Mouse (Mus musculus): Measurements from ENCODE around the gene Map4k2.

Map4k2 gene

DNA sequence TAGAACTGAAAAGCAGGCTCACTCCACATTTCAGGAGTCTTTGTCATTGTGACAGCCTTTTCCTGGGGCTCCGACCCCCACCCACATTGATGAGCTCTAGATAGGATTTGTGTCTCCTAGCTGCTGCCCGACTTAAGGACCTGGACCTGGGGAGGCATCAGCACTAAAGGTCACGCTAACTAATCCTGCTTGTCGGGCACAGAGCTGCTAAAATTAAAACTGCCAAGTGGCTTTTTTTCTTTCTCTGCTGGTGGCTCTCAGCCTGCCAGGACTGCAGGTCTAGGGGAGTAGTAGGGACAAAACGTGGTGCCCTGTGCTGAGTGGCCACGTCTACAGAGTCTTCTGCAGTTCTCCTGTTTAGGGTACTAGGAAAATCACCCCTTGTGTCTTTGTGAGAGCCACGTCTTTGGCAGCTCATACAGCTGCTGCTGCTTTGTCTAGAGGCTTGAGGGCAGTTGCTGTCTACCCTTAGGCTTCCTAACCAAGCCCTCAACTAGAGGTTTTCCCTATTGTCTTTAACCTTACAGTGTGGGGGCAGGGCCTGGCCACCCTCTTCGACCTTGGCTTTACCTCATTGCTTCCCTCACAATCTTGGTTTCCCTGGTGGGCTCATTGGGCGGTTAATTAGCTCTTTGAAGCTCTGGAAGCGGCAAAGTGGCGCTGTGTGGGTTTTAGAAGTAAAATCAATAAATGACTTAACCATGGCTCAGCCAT is 36.5 kb downstream of the Map4k2 start:
- DNase-seq (ENCODE audit: low read depth), result no peak

DNA sequence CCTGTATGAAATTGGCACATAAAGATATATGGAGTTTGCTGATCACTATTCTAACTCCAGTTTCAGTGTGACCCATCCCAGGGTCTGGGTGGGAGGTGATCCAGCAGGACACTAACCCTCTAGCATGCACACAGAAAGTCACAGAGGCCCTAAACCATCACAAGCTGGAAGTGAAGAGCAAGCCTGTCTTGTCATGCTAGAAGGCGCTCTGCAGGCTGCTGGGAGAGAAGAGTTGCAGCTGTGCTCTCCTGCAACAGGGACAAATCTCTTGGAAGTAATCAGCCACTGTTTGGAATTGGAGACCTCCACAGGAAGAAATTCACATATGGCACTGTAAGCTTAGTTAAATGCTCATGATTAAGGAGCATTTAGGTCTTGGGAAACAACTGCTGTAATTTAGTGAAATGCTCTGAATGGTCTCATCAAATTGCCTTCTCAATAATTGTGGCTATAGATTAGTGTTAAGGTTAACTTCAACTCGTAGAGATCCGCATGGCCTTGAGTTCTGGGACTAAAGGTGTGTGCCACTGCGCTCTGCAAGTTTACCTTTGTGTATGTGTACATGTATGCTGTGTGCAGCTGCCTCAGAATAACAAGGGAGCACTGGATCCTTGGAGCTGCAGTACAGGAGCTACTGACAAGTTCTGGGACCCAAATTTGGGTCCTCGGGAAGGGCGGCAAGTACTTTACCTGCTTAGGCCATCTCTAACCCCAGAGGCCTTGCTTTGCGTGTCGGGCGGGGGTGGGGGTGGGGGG is 39.7 kb downstream of the Map4k2 start:
- DNase-seq (ENCODE audit: low read depth), result no peak

GRCm38 (mm10) chr19:6381238-6381637 is 40.3 kb downstream of the Map4k2 start:
- no peak for DNase-seq (ENCODE audit: low read depth)

DNA sequence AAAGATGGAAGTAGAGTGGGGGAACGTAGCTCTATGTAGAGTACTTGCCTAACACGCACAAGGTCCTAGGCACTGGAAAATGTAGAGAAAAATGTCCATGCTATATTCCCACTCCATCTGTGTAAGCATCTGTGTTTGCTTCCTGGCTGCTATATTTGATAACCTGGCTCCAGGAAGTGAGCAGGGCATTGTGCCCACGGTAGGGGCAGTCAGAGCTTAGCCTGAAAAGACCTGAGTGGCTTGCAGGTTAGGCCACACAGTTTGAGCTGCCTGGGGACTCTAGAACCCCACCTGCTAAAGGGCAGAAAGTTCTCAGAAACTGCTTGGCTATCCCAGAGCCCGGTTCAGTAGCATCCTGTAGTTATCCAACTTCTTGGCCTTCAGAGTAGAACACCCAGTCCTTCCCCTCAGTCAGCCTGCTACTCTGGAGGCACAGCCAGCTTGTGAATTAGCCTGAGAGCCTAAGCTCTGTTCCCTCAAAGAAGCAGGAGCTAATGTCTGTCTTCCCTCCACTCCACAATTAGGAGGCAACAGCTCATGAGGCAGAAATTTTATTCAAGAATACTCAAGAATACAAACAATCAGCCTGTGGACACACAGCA is 41.5 kb downstream of the Map4k2 start:
- DNase-seq (ENCODE audit: low read depth), result no peak

GRCm38 (mm10) chr19:6383470-6383869 is 42.5 kb downstream of the Map4k2 start:
- no peak for DNase-seq (ENCODE audit: low read depth)

DNA sequence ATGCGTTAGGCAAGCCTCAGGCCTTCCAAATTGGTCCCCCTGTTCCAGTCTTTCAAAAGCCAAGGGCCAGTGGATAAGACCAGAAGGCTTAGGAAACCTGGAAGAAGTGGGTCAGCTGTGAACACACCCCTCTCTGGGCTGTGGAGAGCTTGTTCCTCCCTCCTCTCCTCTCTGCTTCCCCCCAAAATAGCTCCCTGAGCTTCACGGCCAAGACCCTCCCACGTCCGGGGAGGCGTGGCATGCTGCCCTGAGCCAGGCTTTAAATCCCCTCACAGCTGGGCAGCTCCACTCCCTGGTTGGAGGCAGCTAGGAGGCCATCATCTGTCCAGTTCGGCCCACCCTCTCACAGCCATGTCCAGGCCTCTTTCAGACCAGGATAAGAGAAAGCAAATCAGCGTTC is 43.2 kb downstream of the Map4k2 start, which contains the start of gene Pygm:
Gene Pygm (plus strand): TSS at position 272 of the 400 bp plus-strand sequence.
- DNase-seq (ENCODE audit: low read depth), result no peak

DNA sequence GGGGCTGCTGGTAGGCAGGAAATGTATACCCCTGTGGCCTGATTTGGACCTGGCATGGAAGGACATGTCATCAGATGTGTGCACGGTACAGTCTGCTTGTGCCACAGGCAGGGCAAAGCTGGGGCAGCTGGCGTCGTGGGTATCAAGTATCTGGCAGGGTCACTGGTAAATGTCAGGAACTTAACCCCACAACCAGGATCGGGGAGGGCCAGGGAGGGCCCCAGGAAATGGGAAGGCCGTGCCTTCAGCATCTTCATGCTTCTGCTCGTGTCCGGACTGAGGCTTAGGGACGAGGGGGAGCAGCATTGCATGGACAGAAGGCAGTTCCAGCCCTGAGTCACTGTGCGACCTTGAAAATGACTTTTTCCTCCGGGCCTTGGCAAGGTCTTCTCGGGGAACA is 44.0 kb downstream of the Map4k2 start:
- DNase-seq (ENCODE audit: low read depth), result no peak

DNA sequence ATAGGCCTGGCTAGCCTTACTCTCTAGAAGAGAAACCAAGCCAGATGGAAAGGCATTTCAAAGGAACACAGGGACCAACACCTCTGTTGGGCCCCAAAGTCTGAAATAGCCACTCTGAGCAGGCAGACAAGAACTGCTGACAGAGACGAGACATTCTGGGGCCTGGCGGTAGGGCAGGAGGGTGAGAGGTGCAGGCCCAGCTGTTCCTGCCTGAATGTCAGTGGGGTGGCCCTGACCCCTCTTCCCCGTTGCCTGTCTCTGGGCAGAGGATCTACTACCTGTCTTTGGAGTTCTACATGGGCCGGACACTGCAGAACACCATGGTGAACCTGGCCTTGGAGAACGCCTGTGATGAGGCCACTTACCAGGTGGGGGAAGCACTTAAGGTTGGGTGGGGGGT is 44.5 kb downstream of the Map4k2 start:
- DNase-seq (ENCODE audit: low read depth), result no peak

DNA sequence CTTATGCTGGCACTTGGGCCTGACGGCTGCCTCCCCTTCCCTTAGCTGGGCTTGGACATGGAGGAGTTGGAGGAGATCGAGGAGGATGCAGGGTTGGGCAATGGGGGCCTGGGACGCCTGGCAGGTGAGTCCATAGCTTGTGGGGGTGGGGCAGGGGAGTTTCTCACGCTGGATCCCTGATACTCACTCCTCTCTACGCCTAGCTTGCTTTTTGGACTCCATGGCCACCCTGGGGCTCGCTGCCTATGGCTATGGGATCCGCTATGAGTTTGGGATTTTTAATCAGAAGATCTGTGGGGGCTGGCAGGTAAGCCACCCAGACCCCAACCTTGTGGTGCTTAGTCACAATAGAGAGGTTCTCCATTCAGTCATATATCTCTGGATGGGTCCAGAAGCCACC is 44.9 kb downstream of the Map4k2 start:
- DNase-seq (ENCODE audit: low read depth), result no peak

GRCm38 (mm10) chr19:6386234-6386633 is 45.3 kb downstream of the Map4k2 start:
- DNase-seq (ENCODE audit: low read depth), result no peak

DNA sequence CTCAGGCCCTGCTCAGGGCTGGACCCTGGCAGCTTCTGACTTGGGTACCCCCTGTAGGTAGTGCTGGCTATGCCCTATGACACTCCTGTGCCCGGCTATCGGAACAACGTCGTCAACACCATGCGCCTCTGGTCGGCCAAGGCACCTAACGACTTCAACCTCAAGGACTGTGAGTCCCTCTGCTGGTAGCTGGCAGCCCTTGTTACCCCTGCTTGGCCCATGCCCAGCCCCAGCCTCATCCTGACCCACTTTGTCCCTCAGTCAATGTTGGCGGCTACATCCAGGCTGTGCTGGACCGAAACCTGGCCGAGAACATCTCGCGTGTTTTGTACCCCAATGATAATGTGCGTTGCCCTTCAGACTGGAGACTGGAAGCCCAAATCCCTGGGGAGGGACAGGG is 47.1 kb downstream of the Map4k2 start:
- no peak for DNase-seq (ENCODE audit: low read depth)

DNA sequence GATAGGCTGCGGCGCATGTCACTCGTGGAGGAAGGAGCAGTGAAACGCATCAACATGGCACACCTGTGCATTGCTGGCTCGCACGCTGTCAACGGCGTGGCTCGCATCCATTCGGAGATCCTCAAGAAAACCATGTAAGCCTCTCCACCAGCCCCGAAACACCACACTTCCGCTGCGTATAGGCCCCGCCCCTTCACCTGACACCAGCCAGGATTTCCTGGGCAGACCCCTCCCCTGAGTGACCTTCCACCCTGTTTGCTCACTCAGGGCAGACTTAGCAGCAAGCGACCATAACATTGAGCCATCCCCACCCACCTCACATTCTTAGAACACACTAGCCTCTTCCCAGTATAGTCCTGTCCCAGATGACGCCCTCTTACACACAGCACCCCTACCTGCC is 48.9 kb downstream of the Map4k2 start:
- no peak for DNase-seq (ENCODE audit: low read depth)

DNA sequence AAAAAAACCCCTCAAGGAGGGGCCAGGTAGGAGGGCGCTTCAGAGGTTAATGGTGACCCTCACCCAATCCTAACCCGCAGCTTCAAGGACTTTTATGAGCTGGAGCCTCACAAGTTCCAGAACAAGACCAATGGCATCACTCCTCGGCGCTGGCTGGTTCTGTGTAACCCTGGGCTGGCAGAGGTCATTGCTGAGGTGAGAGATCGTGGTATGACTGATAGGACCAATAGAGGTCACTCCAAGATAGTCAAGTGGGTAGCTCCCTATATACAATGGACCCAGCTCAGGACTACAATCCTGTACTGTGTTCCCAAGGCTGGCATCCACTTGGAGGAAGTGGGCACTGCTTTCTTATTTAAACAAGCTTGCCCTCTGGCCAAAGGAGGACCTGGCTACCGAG is 49.3 kb downstream of the Map4k2 start:
- DNase-seq (ENCODE audit: low read depth), result no peak

GRCm38 (mm10) chr19:6392743-6393393 is 51.9 kb downstream of the Map4k2 start:
- peak; percentile 41 for DNase-seq (ENCODE audit: low read depth)

GRCm38 (mm10) chr19:6393637-6394036 is 52.7 kb downstream of the Map4k2 start:
- no peak for DNase-seq (ENCODE audit: low read depth)

DNA sequence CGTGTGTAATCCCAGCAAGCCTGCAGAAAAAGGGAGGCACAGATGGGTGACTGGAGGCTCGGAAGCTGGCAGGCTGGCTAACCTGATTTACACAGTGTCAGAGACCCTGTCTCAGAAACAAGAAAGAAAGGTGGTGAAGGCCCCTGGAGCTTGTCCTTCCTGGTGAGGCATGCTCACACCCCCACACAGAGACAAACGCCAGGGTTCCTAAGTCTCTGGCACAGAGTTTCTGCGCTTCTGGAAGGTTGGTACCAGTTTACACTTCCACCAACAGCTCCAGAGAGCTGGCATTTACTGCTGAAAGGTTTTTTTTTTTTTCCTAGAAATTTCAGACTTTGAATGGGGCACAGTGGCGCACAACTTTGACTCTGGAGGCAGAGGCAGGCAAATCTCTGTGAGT is 55.3 kb downstream of the Map4k2 start:
- DNase-seq (ENCODE audit: low read depth), result no peak

DNA sequence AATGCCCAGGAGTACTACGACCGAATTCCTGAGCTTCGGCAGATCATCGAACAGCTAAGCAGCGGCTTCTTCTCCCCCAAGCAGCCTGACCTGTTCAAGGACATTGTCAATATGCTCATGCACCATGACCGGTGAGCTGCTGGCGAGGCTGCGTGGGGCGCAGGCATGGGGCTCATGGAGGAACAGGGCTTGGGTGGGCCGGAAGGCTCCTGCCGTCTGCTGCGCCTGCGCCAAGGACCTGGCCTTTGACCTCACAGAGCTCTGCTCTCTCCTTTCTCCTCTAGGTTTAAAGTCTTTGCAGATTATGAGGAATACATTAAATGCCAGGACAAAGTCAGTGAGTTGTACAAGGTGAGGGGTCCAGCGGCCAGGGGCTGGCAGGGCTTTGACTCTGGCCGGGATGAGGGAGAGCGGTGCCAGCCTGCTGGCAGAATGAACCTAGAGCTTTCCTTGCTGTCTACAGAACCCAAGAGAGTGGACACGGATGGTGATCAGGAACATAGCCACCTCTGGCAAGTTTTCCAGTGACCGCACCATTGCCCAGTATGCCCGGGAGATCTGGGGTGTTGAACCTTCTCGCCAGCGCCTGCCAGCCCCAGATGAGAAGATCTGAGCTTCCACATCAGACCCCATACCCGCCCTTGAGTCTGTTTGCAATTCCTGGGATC is 56.8 kb downstream of the Map4k2 start:
- no peak for DNase-seq (ENCODE audit: low read depth)

DNA sequence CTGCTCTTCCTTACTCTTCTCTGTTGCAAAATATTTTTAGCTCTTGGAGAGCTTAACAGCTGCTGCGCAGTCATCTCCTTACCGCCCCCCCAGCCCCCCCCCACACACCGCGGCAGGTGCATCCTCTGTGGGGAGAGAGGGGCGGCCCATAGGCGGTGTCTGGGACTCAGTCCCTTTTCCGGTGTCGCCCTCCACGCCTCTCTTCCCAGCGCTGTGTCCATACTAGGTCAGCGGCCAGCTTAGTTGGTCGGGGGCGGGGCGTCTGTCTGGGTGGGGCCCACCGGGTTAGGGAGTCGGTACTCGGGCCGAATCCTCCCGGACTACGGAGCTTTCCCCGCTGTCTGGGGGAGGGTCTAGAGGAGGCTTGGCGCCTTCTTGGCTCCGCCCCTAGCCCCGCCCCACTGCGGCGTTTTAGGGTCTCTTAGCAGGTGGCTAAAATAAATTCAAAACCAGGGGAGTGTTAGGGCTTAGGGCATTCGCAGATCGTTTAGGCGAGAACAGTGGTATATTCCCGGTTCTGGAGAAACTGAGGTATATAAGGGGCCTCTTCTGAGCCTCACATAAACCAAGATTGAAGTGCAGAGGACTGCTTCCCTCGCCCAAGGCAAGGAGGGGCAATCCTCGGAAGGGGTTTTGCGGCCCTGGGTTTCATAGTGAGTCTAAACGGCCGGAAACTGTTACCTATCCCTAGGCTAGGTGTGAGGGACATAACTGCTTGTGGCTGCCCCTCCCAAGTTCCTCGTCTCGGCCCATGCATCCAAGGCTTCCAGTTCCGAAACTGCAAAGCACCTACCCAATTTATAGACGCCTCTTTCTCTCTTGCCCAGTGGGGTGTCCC is 57.7 kb downstream of the Map4k2 start:
- peak; percentile 57 for DNase-seq (ENCODE audit: low read depth)

- peak; percentile 51 for DNase-seq (ENCODE audit: low read depth)
Observed at GRCm38 (mm10) chr19:6399285-6400095, 58.6 kb downstream of the Map4k2 start, which contains the start of gene Rasgrp2. TSS of gene Rasgrp2 (plus strand) at chr19:6399340.

Data from c-Kit-positive CD71-negative TER-119-negative erythroid progenitor cells, embryonic 14.5 days (primary cell).